Mouse (Mus musculus) thymus, adult 2 months (tissue): ENCODE data around the gene Pde9a. TPM values are rescaled to one million over a fixed set of nuclear protein-coding genes. Genes with fewer than 3 reads are reported as not detected.
A peak's percentile ranks its signal among the peaks of the same experiment; 100 is the strongest.

Experiments used
- DNase-seq: peaks from one replicate; pipeline ENCODE4 v3.0.0; 2021
- H3K27ac ChIP-seq: fragments of 200-500 bp; 2 replicates; pipeline ENCODE4 v1.5.1; 2012; ENCODE audit warnings: low read length, control low read depth; ENCODE audit not compliant: control insufficient read depth, insufficient read depth
- H3K27me3 ChIP-seq: fragments of 200-500 bp; 2 replicates; pipeline ENCODE4 v1.6.1; 2012; ENCODE audit warnings: mild to moderate bottlenecking, low read length, moderate library complexity, mixed read lengths; ENCODE audit not compliant: control insufficient read depth, insufficient read depth
- H3K36me3 ChIP-seq: fragments of 200-500 bp; 2 replicates; pipeline ENCODE4 v1.6.1; 2012; ENCODE audit warnings: mild to moderate bottlenecking, low read length, moderate library complexity; ENCODE audit not compliant: control insufficient read depth, insufficient read depth
- H3K4me1 ChIP-seq: fragments of 200-500 bp; replicated peaks from 2 replicates; pipeline ENCODE4 v1.6.1; 2012; ENCODE audit warnings: low read length; ENCODE audit not compliant: control insufficient read depth, insufficient read depth
- H3K4me3 ChIP-seq: fragments of 200-500 bp; 2 replicates; pipeline ENCODE4 v1.5.1; 2012; ENCODE audit warnings: mild to moderate bottlenecking, low read length, control low read depth, moderate library complexity; ENCODE audit not compliant: control insufficient read depth, insufficient read depth
- CTCF ChIP-seq: fragments of 200-500 bp; IDR thresholded peaks from 2 replicates; pipeline ENCODE4 v1.5.1; 2012; ENCODE audit warnings: mild to moderate bottlenecking, control low read depth, low read length, moderate library complexity, borderline replicate concordance; ENCODE audit not compliant: control insufficient read depth, poor library complexity, insufficient read depth; ENCODE audit errors: extremely low read depth
- POLR2A ChIP-seq: fragments of 200-500 bp; IDR thresholded peaks from 2 replicates; pipeline ENCODE4 v1.6.1; 2012; ENCODE audit warnings: mild to moderate bottlenecking, low read length, control low read depth, moderate library complexity; ENCODE audit not compliant: control insufficient read depth, poor library complexity, insufficient read depth; ENCODE audit errors: extremely low read depth
- whole genome bisulfite sequencing: fragments of 180-500 bp; shearing (Covaris S2); methylation state at CpG from one replicate; pipeline ENCODE4 v1.1.7; 2018; 5-methylcytosine and 5-hydroxymethylcytosine counted together
- polyA plus RNA-seq: library from polyadenylated mRNA; depleted of rRNA; stranded (reverse); fragments of >200 nt; gene quantifications from 2 replicates; pipeline ENCODE4 v1.2.3, GENCODE M21; 2012

Gene Pde9a
- polyA plus RNA-seq, 1 experiment: 4.6 TPM

DNA sequence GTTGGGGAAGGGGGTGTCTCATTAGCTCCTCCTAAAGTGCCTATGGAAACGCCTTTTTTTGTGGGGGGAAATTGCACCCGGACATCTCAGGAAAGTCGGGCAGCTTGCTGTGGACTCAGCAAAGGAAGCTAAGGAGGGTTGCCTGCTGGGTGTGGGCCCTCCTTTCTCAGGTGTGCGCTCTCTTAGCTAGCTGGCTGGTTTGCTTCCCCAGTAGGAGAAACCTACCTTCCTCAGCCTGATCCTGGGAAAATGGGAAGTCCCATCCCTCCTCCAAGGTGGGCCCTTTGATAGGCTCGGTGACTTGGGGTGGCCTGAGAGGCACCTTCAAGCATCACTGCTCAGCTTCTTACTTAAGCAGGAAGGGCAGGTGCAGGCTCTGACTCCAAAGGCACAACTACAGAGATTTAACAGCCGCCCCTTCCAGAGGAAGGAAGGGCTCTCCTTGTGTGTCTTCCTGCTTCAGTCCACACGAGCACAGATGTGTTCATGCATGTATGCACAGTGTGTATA lies 811 bp downstream of the Pde9a start:
- Histone ChIP-seq H3K4me3 (peak overlapping the region; percentile 54), H3K4me1 (peaks cover 10% of the 10 kb centered on the region)
- WGBS: 16% methylated on average over 7 of the region's 7 CpGs

GRCm38 (mm10) chr17:31389432-31390050 lies 3.5 kb downstream of the Pde9a start:
- Histone ChIP-seq H3K36me3 (no peaks in the 10 kb centered on the region), H3K27me3 (no peaks in the 10 kb centered on the region), H3K27ac (no peak overlapping the region), H3K4me3 (no peak overlapping the region), H3K4me1 (peaks cover 10% of the 10 kb centered on the region)
- TF ChIP-seq CTCF: no peak
- no peak for TF ChIP-seq POLR2A
- WGBS: 95% methylated on average over 3 of the region's 3 CpGs
- no peak for DNase-seq

More for the DNA sequence above, 811 bp downstream of the Pde9a start:
- no peak overlapping the region for H3K27ac ChIP-seq
- no peaks in the 10 kb centered on the region for H3K27me3 ChIP-seq
- DNase-seq: no peak
- H3K36me3 ChIP-seq: no peaks in the 10 kb centered on the region
- TF ChIP-seq POLR2A: no peak
- no peak for TF ChIP-seq CTCF

GRCm38 (mm10) chr17:31391462-31391861 lies 5.5 kb downstream of the Pde9a start:
- no peaks in the 10 kb centered on the region for H3K27me3 ChIP-seq
- no peak overlapping the region for H3K27ac ChIP-seq
- WGBS: 84% methylated on average over 3 of the region's 3 CpGs

DNA sequence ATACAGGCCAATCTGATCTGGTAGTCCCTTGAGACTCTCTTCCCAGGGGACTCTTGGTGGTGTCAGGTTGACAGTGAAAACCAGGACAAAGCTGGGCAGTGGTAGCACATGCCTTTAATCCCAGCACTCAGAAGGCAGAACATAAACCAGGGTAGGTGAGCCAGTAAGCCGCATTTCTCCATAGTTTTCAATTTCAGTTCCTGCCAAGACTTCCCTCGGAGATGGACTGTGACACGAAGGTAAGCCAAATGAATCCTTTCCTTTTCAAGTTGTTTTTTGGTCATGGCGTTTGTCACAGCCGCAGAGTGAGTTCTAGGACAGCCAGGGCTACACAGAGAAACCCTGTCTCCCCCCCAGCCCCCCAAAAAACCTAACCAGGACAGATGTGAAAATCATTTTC lies 6.0 kb downstream of the Pde9a start:
- no peaks in the 10 kb centered on the region for H3K36me3 ChIP-seq
- WGBS: 84% methylated on average over 5 of the region's 5 CpGs
- DNase-seq: no peak
- H3K4me3 ChIP-seq: no peak overlapping the region
- no peak overlapping the region for H3K27ac ChIP-seq
- H3K4me1 ChIP-seq: peaks cover under 1% of the 10 kb centered on the region; the same call in 1 of the 2 replicates
- H3K27me3 ChIP-seq: no peaks in the 10 kb centered on the region
- TF ChIP-seq CTCF: no peak
- TF ChIP-seq POLR2A: no peak

More at GRCm38 (mm10) chr17:31391462-31391861, 5.5 kb downstream of the Pde9a start:
- TF ChIP-seq POLR2A (no peak), CTCF (no peak)
- H3K4me3 ChIP-seq: no peak overlapping the region
- H3K4me1 ChIP-seq: peaks cover 7% of the 10 kb centered on the region
- H3K36me3 ChIP-seq: no peaks in the 10 kb centered on the region
- DNase-seq: no peak

DNA sequence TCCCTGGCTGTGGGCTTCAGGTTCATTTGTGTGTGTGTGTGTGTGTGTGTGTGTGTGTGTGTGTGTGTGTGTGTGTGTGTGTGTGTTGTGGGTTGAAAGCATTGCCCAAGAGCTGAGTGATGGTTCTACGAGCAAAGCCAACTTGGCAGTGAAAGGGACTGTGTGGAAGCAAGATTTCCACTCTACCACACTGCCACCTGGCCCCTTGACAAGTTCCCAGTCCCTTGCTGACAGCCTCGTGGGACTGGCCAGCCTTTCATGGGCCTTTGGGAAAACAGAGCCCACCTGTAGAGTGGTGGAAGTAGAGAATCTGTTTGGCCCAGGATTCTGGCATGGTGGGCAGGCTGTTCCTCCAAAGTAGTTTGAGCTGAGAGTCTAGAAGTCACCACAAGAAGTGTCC lies 7.8 kb downstream of the Pde9a start:
- Histone ChIP-seq H3K27ac (no peak overlapping the region), H3K36me3 (no peaks in the 10 kb centered on the region), H3K4me1 (no peaks in the 10 kb centered on the region), H3K4me3 (no peak overlapping the region), H3K27me3 (no peaks in the 10 kb centered on the region)
- WGBS: 66% methylated on average over 2 of the region's 2 CpGs
- TF ChIP-seq CTCF (no peak), POLR2A (no peak)
- no peak for DNase-seq

DNA sequence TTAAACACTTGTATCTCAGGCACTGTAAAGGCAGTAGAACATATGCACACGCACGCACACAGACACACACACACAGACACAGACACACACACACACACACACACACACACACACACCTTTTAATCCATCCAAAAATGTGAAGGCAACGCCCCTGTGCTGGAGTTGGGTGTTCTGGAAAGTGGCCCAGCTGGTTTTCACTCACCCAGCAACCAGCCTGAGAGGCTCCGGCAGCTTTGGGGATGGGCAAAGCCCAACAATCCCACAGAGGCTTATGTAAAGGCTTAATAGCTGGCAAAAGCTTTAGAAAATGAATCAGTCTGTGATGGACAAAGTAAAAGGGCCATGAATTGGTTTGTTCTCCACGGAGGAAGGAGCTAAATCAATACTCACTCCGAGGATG lies 14.3 kb downstream of the Pde9a start:
- DNase-seq: no peak
- no peak overlapping the region for H3K27ac ChIP-seq
- 90% methylated on average over 6 of the region's 6 CpGs for WGBS
- H3K27me3 ChIP-seq: no peaks in the 10 kb centered on the region
- H3K36me3 ChIP-seq: no peaks in the 10 kb centered on the region
- TF ChIP-seq POLR2A (no peak), CTCF (no peak)
- H3K4me3 ChIP-seq: no peak overlapping the region
- no peaks in the 10 kb centered on the region for H3K4me1 ChIP-seq
